ENCODE assay signal across 8 mouse cellular contexts in the genomic region with DNA sequence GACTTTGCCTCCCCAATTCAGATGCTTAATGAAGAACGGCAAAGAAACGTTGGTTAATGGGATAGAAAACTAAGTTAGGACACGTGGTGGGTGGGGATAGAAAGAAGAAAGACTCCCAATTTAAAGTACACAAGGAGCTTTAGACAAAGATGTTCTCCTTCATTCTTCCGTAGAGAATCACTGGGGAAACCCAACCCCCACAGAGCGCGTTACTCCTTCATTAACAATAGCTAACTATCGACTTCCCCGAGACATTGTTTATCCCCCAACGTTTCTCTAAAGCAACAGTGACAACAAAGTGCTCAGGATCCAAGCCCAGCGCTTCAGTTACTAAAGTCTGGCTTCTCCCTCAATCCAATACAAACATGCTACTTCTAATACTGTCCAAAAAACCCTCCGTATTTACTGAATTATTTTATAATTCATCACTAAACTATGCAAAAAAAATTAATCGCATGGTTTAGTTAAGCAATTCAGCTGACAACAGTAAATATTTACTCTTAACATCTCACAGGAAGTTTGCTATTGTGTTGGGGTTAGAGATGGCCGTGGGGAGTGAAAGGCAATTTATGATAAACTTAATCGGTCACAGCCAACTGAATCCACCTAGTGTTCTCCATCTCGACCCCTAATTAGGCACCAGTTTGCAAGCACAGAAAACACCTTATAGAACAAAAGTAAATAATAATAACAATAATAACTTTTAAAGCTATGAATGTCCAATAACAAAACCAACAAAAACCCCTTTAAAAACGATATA. TPM values are rescaled to one million over a fixed set of nuclear protein-coding genes. Genes with fewer than 3 reads are reported as not detected.
DNase-seq lines count a peak whose midpoint lies in the region; ATAC-seq and TF ChIP-seq lines count a peak whose summit lies in the region.

No protein-coding gene starts in this region.

- TF ChIP-seq POLR2A in kidney, adult 2 months (IDR thresholded peaks at IDR 0.05; ENCODE audit: low read depth, low read length), result no peak

- H3K27ac ChIP-seq in kidney, embryonic 16.5 days (ENCODE audit: low read length), result no peak overlapping the region
- no peak overlapping the region for H3K27ac ChIP-seq in kidney, adult 2 months (ENCODE audit: insufficient read depth, low read depth, low read length)
- H3K27ac ChIP-seq in embryonic facial prominence, embryonic 15.5 days (replicated peaks), result 0 out of 2 replicates have a peak overlapping the region, but pooled peaks have one; percentile 34
- peak overlapping the region; percentile 99 for H3K27ac ChIP-seq in limb, embryonic 10.5 days

- WGBS in kidney, embryonic 16.5 days, result under 1% methylated on average over 16 of the region's 16 CpGs
- WGBS in kidney, adult 2 months, result 36% methylated on average over 16 of the region's 16 CpGs
- WGBS in embryonic facial prominence, embryonic 15.5 days, result 2% methylated on average over 16 of the region's 16 CpGs
- under 1% methylated on average over 16 of the region's 16 CpGs for WGBS in limb, embryonic 10.5 days

- ATAC-seq in kidney, embryonic 16.5 days (ENCODE audit: low FRiP score, low TSS enrichment), result no peak
- ATAC-seq in embryonic facial prominence, embryonic 15.5 days (ENCODE audit: insufficient number of reproducible peaks, low FRiP score, low TSS enrichment, low read depth), result no peak

- H3K4me2 ChIP-seq in kidney, embryonic 16.5 days (replicated peaks; ENCODE audit: low read depth, low read length), result peak overlapping the region; percentile 87
- peak overlapping the region; percentile 87 for H3K4me2 ChIP-seq in embryonic facial prominence, embryonic 15.5 days (replicated peaks)

- no peak for TF ChIP-seq CTCF in kidney, adult 2 months (conservative IDR thresholded peaks at IDR 0.05; ENCODE audit: insufficient read depth, insufficient read length, low read depth, low read length)

- no peak for DNase-seq in kidney, adult 2 months
- no peak for DNase-seq in limb, embryonic 10.5 days (ENCODE audit: low spot score)
- DNase-seq in retina, embryonic 14.5 days (ENCODE audit: low spot score), result peak; percentile 54
- DNase-seq in urinary bladder, postnatal 36 days (ENCODE audit: low spot score in 2 of 2), result no peak
- no peak for DNase-seq in right cerebral cortex, adult 2 months (ENCODE audit: low spot score in 2 of 2)
- DNase-seq in kidney, adult 18-20 months, result no peak

- H3K9me3 ChIP-seq in kidney, embryonic 16.5 days (ENCODE audit: low read length), result no peaks in the 10 kb centered on the region
- no peaks in the 10 kb centered on the region for H3K9me3 ChIP-seq in embryonic facial prominence, embryonic 15.5 days (replicated peaks)
- no peaks in the 10 kb centered on the region for H3K9me3 ChIP-seq in limb, embryonic 10.5 days (replicated peaks)

- H3K9ac ChIP-seq in kidney, embryonic 16.5 days (replicated peaks; ENCODE audit: low read length), result peak overlapping the region; percentile 54
- H3K9ac ChIP-seq in embryonic facial prominence, embryonic 15.5 days, result no peak overlapping the region

- H3K4me1 ChIP-seq in kidney, embryonic 16.5 days (ENCODE audit: insufficient read depth, low read length), result peaks cover 22% of the 10 kb centered on the region
- H3K4me1 ChIP-seq in kidney, adult 2 months (ENCODE audit: control insufficient read depth, insufficient read depth, low read length), result no peaks in the 10 kb centered on the region
- peaks cover 8% of the 10 kb centered on the region for H3K4me1 ChIP-seq in embryonic facial prominence, embryonic 15.5 days
- H3K4me1 ChIP-seq in limb, embryonic 10.5 days, result peaks cover 27% of the 10 kb centered on the region

- H3K27me3 ChIP-seq in kidney, embryonic 16.5 days (ENCODE audit: insufficient read depth, low read length), result no peaks in the 10 kb centered on the region
- H3K27me3 ChIP-seq in kidney, adult 2 months (replicated peaks; ENCODE audit: control insufficient read depth, insufficient read depth, low read length), result peaks cover 3% of the 10 kb centered on the region; the same call in 1 of the 2 replicates
- no peaks in the 10 kb centered on the region for H3K27me3 ChIP-seq in embryonic facial prominence, embryonic 15.5 days
- H3K27me3 ChIP-seq in limb, embryonic 10.5 days (ENCODE audit: low read depth, poor library complexity, severe bottlenecking), result no peaks in the 10 kb centered on the region

- peak overlapping the region; percentile 95 for H3K4me3 ChIP-seq in kidney, embryonic 16.5 days (ENCODE audit: low read length)
- H3K4me3 ChIP-seq in kidney, adult 2 months (ENCODE audit: insufficient read depth, low read depth, low read length), result no peak overlapping the region
- H3K4me3 ChIP-seq in embryonic facial prominence, embryonic 15.5 days (replicated peaks), result peak overlapping the region; percentile 96
- H3K4me3 ChIP-seq in limb, embryonic 10.5 days, result peak overlapping the region; percentile 88

- H3K36me3 ChIP-seq in kidney, embryonic 16.5 days (ENCODE audit: insufficient read depth, low read length), result no peaks in the 10 kb centered on the region
- no peaks in the 10 kb centered on the region for H3K36me3 ChIP-seq in kidney, adult 2 months (ENCODE audit: control insufficient read depth, insufficient read depth, low read length)
- no peaks in the 10 kb centered on the region for H3K36me3 ChIP-seq in embryonic facial prominence, embryonic 15.5 days
- peaks cover 5% of the 10 kb centered on the region for H3K36me3 ChIP-seq in limb, embryonic 10.5 days

RNA-seq across cellular contexts. Expression of a gene that starts 2.5 kb away (rescaled TPM):
- 84.5 and 98.6 TPM in 2 replicates for polyA plus RNA-seq in kidney, embryonic 16.5 days (2015; fragmentation: Nextera tagmentation; extraction: Ambion mirVana)
- 2.1 and 2.3 TPM in 2 replicates for polyA plus RNA-seq in kidney, adult 2 months (2012; rRNA removed)
- polyA plus RNA-seq in embryonic facial prominence, embryonic 15.5 days (2015; fragmentation: Nextera tagmentation; extraction: Ambion mirVana), result 78.9 and 84.4 TPM in 2 replicates
- polyA plus RNA-seq in limb, embryonic 10.5 days (2016; fragmentation: Nextera tagmentation; extraction: Ambion mirVana), result 203 and 204 TPM in 2 replicates

Comparison
In these comparisons a context has a peak if more than half of its experiments do, and no peak if none do; other contexts are left out.
1. RNA of a gene that starts 2.5 kb away (polyA plus RNA-seq): 203 to 204 TPM in limb, embryonic 10.5 days, 84.5 to 98.6 TPM in kidney, embryonic 16.5 days and 78.9 to 84.4 TPM in embryonic facial prominence, embryonic 15.5 days; 2.1 to 2.3 TPM in kidney, adult 2 months; every median in the first group is over 10 times any median in the second.
2. H3K27ac ChIP-seq: peak in embryonic facial prominence, embryonic 15.5 days (single experiment) and limb, embryonic 10.5 days (single experiment); none in kidney, embryonic 16.5 days (single experiment) and kidney, adult 2 months (single experiment).